Mouse (Mus musculus): ENCODE measurements around the gene Wdr18. TPM values are rescaled to one million over a fixed set of nuclear protein-coding genes. Genes with fewer than 3 reads are reported as not detected.

Wdr18 gene
- total RNA-seq, 1 experiment from 2014 or later: 35.5 TPM

- DNase-seq: no peak
Measured at GRCm38 (mm10) chr10:79977324-79977723, 17.4 kb downstream of the Wdr18 start.

GRCm38 (mm10) chr10:79978061-79978460, 18.1 kb downstream of the Wdr18 start:
- no peak for DNase-seq

GRCm38 (mm10) chr10:79979401-79980155, 19.6 kb downstream of the Wdr18 start:
- DNase-seq: no peak

- DNase-seq: no peak
Measured at GRCm38 (mm10) chr10:79983205-79983604, 23.3 kb downstream of the Wdr18 start.

- DNase-seq: peak; percentile 70
Measured at GRCm38 (mm10) chr10:79983670-79984069, 23.7 kb downstream of the Wdr18 start.

- DNase-seq: peak; percentile 90
Measured at GRCm38 (mm10) chr10:79984195-79984816, 24.4 kb downstream of the Wdr18 start, which contains the start of gene Tmem259. TSS of gene Tmem259 (minus strand) at chr10:79984330.

- peak; percentile 87 for DNase-seq
Measured at GRCm38 (mm10) chr10:79984871-79985270, 24.9 kb downstream of the Wdr18 start.

- no peak for DNase-seq
Measured at GRCm38 (mm10) chr10:79985334-79986231, 25.6 kb downstream of the Wdr18 start.

GRCm38 (mm10) chr10:79986232-79986878, 26.4 kb downstream of the Wdr18 start:
- DNase-seq: peak; percentile 76

GRCm38 (mm10) chr10:79986963-79987362, 27.0 kb downstream of the Wdr18 start:
- peak; percentile 85 for DNase-seq

- no peak for DNase-seq
Measured at GRCm38 (mm10) chr10:79987771-79988505, 28.0 kb downstream of the Wdr18 start.

- peak; percentile 66 for DNase-seq
Measured at GRCm38 (mm10) chr10:79988506-79989271, 28.7 kb downstream of the Wdr18 start, which contains the start of gene Cnn2. TSS of gene Cnn2 (plus strand) at chr10:79988584.

GRCm38 (mm10) chr10:79989272-79989786, 29.4 kb downstream of the Wdr18 start:
- no peak for DNase-seq

- DNase-seq: no peak
Measured at GRCm38 (mm10) chr10:79989870-79990269, 29.9 kb downstream of the Wdr18 start.

- no peak for DNase-seq
Measured at GRCm38 (mm10) chr10:79991099-79991498, 31.1 kb downstream of the Wdr18 start.

GRCm38 (mm10) chr10:79991548-79991947, 31.6 kb downstream of the Wdr18 start:
- DNase-seq: no peak

- no peak for DNase-seq
Measured at GRCm38 (mm10) chr10:79994397-79995115, 34.6 kb downstream of the Wdr18 start.

GRCm38 (mm10) chr10:79995636-79996035, 35.7 kb downstream of the Wdr18 start:
- DNase-seq: no peak

- DNase-seq: peak; percentile 97
Measured at GRCm38 (mm10) chr10:79996272-79997033, 36.5 kb downstream of the Wdr18 start, which contains the start of gene Abca7. TSS of gene Abca7 (plus strand) at chr10:79996494.

All from adrenal gland, postnatal 25 days (tissue).